Mouse (Mus musculus): ENCODE results near the gene Rab11fip5. TPM values are rescaled to one million over a fixed set of nuclear protein-coding genes. Genes with fewer than 3 reads are reported as not detected.

Rab11fip5 gene
- polyA plus RNA-seq, 1 experiment from 2014 or later = 7.1 TPM

DNA sequence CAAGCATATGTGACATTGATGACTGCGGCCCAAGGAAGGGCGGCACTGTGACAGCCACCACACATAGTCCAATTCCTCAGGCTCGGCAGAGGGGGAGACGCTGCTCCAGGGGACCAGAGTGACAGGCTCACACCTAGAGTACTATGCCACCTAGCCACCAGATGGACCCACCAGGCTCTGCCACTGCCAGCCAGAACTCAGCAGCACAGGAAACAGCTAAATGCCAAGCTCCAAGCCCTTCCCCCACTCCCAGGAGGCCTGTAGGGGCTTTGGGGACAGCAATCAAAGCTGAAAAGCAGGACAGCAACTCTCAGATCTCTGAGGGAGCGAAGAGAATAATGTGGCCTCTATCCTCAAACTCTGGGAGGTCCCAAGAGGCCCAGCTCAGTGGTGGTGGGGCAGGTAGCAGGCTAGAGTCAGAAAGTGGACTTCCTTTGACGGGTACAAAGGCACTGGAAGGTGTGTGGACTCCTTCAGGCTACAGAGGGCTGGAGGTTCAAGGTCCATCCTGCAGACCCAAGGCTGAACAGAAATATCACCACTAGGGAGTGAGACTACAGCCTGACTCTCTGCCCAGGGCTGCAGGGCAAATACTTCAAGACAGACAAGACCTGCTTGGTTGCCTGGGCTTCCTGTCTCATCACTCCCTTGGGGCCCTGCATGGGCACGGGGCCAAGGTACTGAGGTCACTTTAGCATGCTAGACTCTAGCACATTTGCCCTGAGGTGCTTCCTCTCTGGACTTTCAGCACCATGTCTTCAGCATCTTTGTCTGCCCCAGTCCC, 78.9 kb downstream of the Rab11fip5 start:
- peak; percentile 46; the same call in 1 of the 2 replicates for ATAC-seq
- no peaks in the 10 kb centered on the region for H3K9me3 ChIP-seq (replicated peaks)
- H3K27me3 ChIP-seq = no peaks in the 10 kb centered on the region
- H3K4me2 ChIP-seq = no peak overlapping the region
- H3K36me3 ChIP-seq (ENCODE audit: poor library complexity, severe bottlenecking) = 0 out of 2 replicates have a peak, but pooled peaks cover 10% of the 10 kb centered on the region
- H3K9ac ChIP-seq = no peak overlapping the region
- peak overlapping the region; percentile 68 for H3K27ac ChIP-seq
- H3K4me3 ChIP-seq = no peak overlapping the region
- H3K4me1 ChIP-seq = peaks cover 36% of the 10 kb centered on the region
- 63% methylated on average over 7 of the region's 7 CpGs for WGBS

DNA sequence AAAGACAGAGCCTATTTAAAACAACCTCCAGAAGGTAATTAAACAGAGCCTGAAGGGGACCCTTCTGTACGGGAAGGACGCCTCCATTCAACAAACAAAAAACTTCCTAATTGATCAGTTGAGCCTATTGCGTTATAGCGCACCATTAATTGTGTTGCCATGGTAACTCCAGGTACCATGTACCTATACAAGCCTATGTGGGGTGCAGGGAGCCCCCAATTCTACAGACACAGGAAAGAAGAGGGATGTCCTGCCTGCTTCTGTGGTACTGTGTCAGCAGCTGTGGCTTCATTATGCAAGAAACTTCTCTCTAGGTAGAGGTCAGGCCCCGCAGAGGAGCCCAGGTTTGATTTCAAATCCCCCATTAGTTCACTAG, 80.4 kb downstream of the Rab11fip5 start:
- H3K4me1 ChIP-seq = peaks cover 36% of the 10 kb centered on the region
- H3K4me3 ChIP-seq = no peak overlapping the region
- no peak overlapping the region for H3K9ac ChIP-seq
- H3K27me3 ChIP-seq = no peaks in the 10 kb centered on the region
- no peak overlapping the region; the same call in 1 of the 2 replicates for H3K4me2 ChIP-seq
- no peak; the same call in 1 of the 2 replicates for ATAC-seq
- H3K9me3 ChIP-seq (replicated peaks) = no peaks in the 10 kb centered on the region
- 0 out of 2 replicates have a peak, but pooled peaks cover 8% of the 10 kb centered on the region for H3K36me3 ChIP-seq (ENCODE audit: poor library complexity, severe bottlenecking)
- WGBS = 11% methylated on average over 5 of the region's 5 CpGs
- peak overlapping the region; percentile 92 for H3K27ac ChIP-seq

DNA sequence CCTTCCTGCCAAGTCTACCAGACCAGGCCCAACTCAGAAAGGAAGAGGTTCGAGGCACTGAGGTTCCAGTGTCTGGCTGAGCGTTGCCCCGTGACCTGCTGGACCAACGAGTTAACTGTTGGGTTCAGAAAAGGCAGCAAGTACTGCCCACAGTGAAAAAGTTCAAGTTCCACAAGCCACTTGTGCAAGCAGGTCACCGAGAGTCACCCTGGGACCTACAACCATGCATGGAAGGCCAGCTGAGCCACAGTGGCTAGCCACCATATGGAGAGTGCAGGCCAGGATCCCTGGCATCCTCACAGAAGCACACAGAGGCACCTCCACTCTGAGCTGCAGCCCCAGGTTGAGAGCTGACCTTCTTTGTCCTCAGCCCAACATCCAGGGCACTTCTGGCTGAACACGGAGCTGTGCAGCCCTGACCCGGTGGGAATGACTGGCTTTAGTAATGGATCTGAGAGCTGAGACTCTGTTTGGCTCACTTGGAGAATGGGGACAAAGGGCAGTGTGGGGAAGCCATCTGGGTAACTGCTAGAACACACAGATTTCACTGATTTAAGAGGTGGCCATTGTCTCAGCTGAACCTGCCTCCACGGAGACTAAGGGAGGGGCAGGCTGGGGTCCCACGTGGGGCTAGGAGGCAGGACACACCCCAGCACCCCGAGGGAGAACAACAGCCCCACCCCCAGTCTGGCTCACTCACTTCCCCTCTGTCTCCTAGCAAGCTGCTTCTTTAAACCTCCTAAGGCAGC, 81.0 kb downstream of the Rab11fip5 start:
- WGBS = 35% methylated on average over 10 of the region's 10 CpGs
- no peak overlapping the region for H3K9ac ChIP-seq
- ATAC-seq = peak; percentile 88

DNA sequence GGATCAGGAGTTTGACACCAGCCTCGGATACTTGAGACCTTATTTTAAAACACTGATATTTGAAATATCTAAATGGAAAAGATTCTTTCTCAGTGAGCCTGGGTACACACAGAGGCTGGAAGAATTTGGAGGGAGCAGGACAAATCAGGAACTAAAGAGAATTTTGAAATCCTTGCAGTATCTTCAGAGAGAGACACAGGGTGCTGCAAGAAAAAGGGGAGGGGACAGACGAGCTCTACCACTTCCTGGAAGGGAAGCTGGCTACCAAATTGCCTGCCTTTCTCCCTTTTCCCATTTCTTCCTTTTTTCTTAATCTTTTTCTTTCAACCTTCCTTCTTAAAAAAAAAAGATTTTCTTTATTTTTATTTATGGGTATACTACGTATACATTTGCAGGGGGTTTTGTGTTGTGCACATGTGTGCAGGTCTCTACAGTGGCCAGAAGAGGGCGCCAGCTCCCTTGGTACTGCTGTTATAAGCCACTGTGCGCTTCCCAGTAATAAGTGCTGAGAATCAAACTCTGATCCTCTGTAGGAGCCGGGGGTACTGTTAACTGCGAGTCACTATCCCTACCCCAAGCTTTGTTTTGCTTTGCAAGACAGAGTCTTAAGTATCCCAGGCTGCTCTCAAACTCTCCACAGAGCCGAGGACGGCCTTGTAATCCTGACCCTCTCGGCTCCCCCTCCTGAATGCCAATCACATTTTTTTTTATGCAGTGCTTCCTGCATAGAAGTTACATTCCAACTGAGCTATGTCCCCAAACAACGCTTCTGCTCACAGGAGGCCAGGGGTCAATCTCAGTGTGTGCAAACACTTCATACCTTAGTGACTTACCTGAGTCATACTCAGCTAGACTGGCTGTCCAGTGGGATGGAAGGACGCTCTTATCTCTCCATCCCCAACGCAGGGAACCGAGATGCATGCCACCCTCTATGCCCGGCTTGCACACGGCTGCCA, 83.3 kb downstream of the Rab11fip5 start:
- Histone ChIP-seq H3K9me3 (replicated peaks) (no peaks in the 10 kb centered on the region), H3K4me3 (no peak overlapping the region), H3K4me1 (peaks cover 42% of the 10 kb centered on the region), H3K27me3 (no peaks in the 10 kb centered on the region), H3K4me2 (no peak overlapping the region), H3K36me3 (ENCODE audit: poor library complexity, severe bottlenecking) (0 out of 2 replicates have a peak, but pooled peaks cover 6% of the 10 kb centered on the region), H3K27ac (no peak overlapping the region), H3K9ac (no peak overlapping the region)
- WGBS = 92% methylated on average over 16 of the region's 16 CpGs
- no peak for ATAC-seq

More for the DNA sequence above, 81.0 kb downstream of the Rab11fip5 start:
- 0 out of 2 replicates have a peak, but pooled peaks cover 6% of the 10 kb centered on the region for H3K36me3 ChIP-seq (ENCODE audit: poor library complexity, severe bottlenecking)
- H3K9me3 ChIP-seq (replicated peaks) = no peaks in the 10 kb centered on the region
- H3K4me3 ChIP-seq = no peak overlapping the region
- H3K4me2 ChIP-seq = no peak overlapping the region
- H3K27me3 ChIP-seq = no peaks in the 10 kb centered on the region
- peaks cover 36% of the 10 kb centered on the region for H3K4me1 ChIP-seq
- H3K27ac ChIP-seq = peak overlapping the region; percentile 92

DNA sequence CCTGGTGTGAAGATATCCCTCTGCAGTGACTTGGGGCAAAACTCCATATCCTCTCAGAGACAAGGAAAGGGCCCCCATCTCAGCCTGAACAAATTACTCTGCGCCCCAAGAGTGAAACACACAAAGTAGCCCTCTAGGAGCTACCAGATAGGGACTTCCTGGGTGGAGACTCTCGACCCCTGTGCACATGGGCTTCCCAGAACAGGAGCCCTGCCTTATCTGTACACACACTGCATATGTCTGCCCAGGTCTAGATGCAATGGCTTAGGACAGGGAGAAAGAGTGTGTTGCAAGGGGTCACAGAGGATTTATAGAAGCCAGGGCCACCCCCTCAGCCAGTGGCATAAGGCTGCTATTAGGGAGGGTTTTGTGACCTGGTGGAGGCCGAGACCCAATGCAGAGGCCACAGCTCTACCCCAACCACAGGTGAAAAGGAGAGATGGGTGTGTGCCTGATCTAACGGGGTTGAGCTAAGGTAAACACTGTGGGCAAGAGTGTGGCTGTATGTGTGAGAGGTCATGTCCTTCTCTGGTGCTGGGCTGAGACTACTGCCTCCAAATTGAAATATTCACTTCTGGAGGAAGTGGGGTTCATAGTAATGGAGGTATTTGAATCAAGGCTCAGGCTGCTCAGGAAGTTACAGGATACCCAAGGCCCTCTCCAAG, 86.1 kb downstream of the Rab11fip5 start:
- H3K9me3 ChIP-seq (replicated peaks) = no peaks in the 10 kb centered on the region
- no peak overlapping the region for H3K9ac ChIP-seq
- ATAC-seq = no peak
- H3K4me2 ChIP-seq = no peak overlapping the region
- no peaks in the 10 kb centered on the region for H3K27me3 ChIP-seq
- H3K4me3 ChIP-seq = no peak overlapping the region
- H3K4me1 ChIP-seq = peaks cover 15% of the 10 kb centered on the region
- 90% methylated on average over 4 of the region's 4 CpGs for WGBS
- no peak overlapping the region for H3K27ac ChIP-seq
- 0 out of 2 replicates have a peak, but pooled peaks cover 6% of the 10 kb centered on the region for H3K36me3 ChIP-seq (ENCODE audit: poor library complexity, severe bottlenecking)

DNA sequence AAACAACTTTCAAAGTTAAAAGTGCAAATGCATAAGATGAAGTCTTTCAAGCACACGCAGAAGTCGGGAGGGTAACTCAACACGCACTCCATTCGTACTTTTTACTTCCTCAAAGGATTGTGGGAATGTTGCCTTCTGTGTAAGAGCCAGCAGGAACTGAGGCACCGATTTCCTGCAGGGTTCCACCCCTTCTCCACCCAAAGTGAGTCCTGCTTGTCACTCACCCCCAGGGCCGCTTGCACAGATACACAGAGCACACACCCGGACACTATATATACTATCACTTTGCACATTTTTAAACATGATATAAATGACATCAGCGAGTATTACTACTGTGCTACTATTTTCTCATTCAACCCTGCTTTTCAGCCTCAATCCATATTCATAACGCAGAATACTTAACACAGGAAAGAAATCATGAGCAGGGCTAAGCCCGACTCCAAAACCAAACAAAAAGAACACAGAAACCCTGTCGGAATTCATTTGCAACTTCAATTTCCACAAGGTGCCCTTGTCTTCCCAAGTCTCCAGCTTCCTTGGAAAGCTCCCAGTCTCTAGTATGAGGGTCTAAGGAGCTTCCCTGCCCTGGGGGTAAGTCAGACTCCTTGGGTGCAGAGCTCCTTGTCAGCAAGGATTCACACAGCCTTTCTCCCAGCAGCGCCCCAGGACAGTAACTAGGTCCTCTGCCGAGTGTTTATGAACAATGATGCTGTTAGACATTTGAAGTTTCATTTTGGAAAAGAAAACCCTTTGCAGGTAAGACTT, 88.0 kb downstream of the Rab11fip5 start:
- 0 out of 2 replicates have a peak, but pooled peaks cover 7% of the 10 kb centered on the region for H3K4me1 ChIP-seq
- no peak for ATAC-seq
- 86% methylated on average over 13 of the region's 13 CpGs for WGBS
- H3K27me3 ChIP-seq = no peaks in the 10 kb centered on the region
- no peak overlapping the region for H3K9ac ChIP-seq
- H3K27ac ChIP-seq = no peak overlapping the region
- no peak overlapping the region for H3K4me3 ChIP-seq
- H3K9me3 ChIP-seq (replicated peaks) = no peaks in the 10 kb centered on the region
- no peak overlapping the region for H3K4me2 ChIP-seq
- H3K36me3 ChIP-seq (ENCODE audit: poor library complexity, severe bottlenecking) = 0 out of 2 replicates have a peak, but pooled peaks cover 4% of the 10 kb centered on the region

Small RNA genes within 50 kb of the gene (microRNA-seq; reads per million reads assigned to microRNA genes)
- gene Mir705 = not detected

Other genes with a start within 250 kb of the Rab11fip5 start
- 29.1 and 30.6 TPM in 2 replicates for gene Spr, start 236.9 kb downstream of the Rab11fip5 start, polyA plus RNA-seq (2015; fragmentation: Nextera tagmentation; extraction: Ambion mirVana)
- 77.6 and 83.4 TPM in 2 replicates for gene Emx1, start 187.2 kb downstream of the Rab11fip5 start, polyA plus RNA-seq (2015; fragmentation: Nextera tagmentation; extraction: Ambion mirVana)
- gene Sfxn5, start 41.2 kb downstream of the Rab11fip5 start, polyA plus RNA-seq (2015; fragmentation: Nextera tagmentation; extraction: Ambion mirVana) = 20.9 and 22.7 TPM in 2 replicates
- not detected in 2 replicates for gene Noto, start 49.3 kb upstream of the Rab11fip5 start, polyA plus RNA-seq (2015; fragmentation: Nextera tagmentation; extraction: Ambion mirVana)
- 40.0 and 51.9 TPM in 2 replicates for gene Smyd5, start 57.4 kb upstream of the Rab11fip5 start, polyA plus RNA-seq (2015; fragmentation: Nextera tagmentation; extraction: Ambion mirVana)
- 668 and 694 TPM in 2 replicates for gene Cct7, start 76.9 kb upstream of the Rab11fip5 start, polyA plus RNA-seq (2015; fragmentation: Nextera tagmentation; extraction: Ambion mirVana)
- 32.4 and 33.9 TPM in 2 replicates for gene Pradc1, start 77.3 kb upstream of the Rab11fip5 start, polyA plus RNA-seq (2015; fragmentation: Nextera tagmentation; extraction: Ambion mirVana)
- 2.7 and 3.2 TPM in 2 replicates for gene Fbxo41, start 128.4 kb upstream of the Rab11fip5 start, polyA plus RNA-seq (2015; fragmentation: Nextera tagmentation; extraction: Ambion mirVana)
- gene Egr4, start 139.0 kb upstream of the Rab11fip5 start, polyA plus RNA-seq (2015; fragmentation: Nextera tagmentation; extraction: Ambion mirVana) = not detected in 2 replicates
- 7.4 and 8.1 TPM in 2 replicates for gene Alms1, start 212.9 kb upstream of the Rab11fip5 start, polyA plus RNA-seq (2015; fragmentation: Nextera tagmentation; extraction: Ambion mirVana)